Mouse (Mus musculus): ENCODE results near the gene Itfg2. TPM values are rescaled to one million over a fixed set of nuclear protein-coding genes. Genes with fewer than 3 reads are reported as not detected.

Gene Itfg2
- polyA plus RNA-seq, 1 experiment: 16.3 TPM

DNA sequence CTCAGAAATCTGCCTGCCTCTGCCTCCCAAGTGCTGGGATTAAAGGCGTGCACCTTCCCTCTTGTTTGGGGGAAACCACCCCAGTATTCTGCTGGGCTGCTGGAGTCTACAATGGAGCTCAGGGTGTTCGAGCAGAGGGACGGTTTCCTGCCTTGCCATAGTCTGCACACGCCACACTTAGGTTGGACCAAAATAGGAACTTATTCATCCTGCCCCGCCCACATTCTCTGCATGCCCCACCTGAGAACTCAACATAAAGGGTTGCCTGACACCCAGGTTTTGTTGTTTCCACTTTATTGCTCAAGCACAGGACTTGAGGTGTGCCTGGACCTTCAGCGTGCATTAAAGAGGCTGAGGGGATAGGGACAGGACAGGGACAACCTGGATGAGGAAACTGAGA lies 5.1 kb upstream of the Itfg2 start:
- H3K27ac ChIP-seq (ENCODE audit: insufficient read depth, low read length): peak overlapping the region; percentile 60
- H3K27me3 ChIP-seq (ENCODE audit: control insufficient read depth, insufficient read depth, low read length, poor library complexity, severe bottlenecking): no peaks in the 10 kb centered on the region
- peaks cover 61% of the 10 kb centered on the region for H3K36me3 ChIP-seq (ENCODE audit: control insufficient read depth, insufficient read depth, low read length, poor library complexity, severe bottlenecking)
- no peak overlapping the region for H3K4me3 ChIP-seq (ENCODE audit: low read depth, low read length)
- no peak overlapping the region for H3K9ac ChIP-seq (ENCODE audit: low read depth, poor library complexity, severe bottlenecking)
- TF ChIP-seq POLR2A (IDR thresholded peaks at IDR 0.05; ENCODE audit: insufficient read depth, low read length) (no peak), CTCF (IDR thresholded peaks at IDR 0.05; ENCODE audit: low read depth, low read length) (no peak), EP300 (IDR thresholded peaks at IDR 0.05; ENCODE audit: insufficient read depth, low read depth, low read length) (0 out of 2 replicates have a peak, but pooled peaks have one; percentile 13)
- H3K9me3 ChIP-seq (replicated peaks; ENCODE audit: control insufficient read depth, insufficient read depth, low read length, poor library complexity, severe bottlenecking): no peaks in the 10 kb centered on the region
- H3K4me1 ChIP-seq (ENCODE audit: control insufficient read depth, insufficient read depth, low read length): peaks cover 4% of the 10 kb centered on the region

DNA sequence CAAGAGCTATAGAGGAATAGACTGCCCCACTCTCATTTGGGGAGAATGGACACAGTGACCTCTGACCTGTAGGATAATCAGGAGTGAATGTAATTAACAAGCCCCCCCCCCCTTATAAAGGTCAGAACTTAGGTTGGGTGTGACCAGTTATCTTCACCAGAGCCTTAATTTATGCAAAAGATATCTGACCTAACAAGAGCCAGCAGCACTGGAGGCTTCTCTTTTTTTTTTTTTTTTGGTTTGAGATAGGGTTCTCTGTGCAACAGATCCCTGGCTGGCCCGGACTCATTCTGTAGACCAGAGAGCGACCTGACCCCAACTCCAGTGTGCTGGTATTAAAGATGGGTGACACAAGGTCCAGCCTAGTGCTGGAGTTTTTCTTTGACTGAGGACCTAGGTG lies 4.6 kb upstream of the Itfg2 start:
- H3K4me1 ChIP-seq (ENCODE audit: control insufficient read depth, insufficient read depth, low read length): peaks cover 4% of the 10 kb centered on the region
- H3K9me3 ChIP-seq (replicated peaks; ENCODE audit: control insufficient read depth, insufficient read depth, low read length, poor library complexity, severe bottlenecking): no peaks in the 10 kb centered on the region
- no peaks in the 10 kb centered on the region for H3K27me3 ChIP-seq (ENCODE audit: control insufficient read depth, insufficient read depth, low read length, poor library complexity, severe bottlenecking)
- H3K9ac ChIP-seq (ENCODE audit: low read depth, poor library complexity, severe bottlenecking): no peak overlapping the region
- H3K36me3 ChIP-seq (ENCODE audit: control insufficient read depth, insufficient read depth, low read length, poor library complexity, severe bottlenecking): peaks cover 56% of the 10 kb centered on the region
- TF ChIP-seq CTCF (IDR thresholded peaks at IDR 0.05; ENCODE audit: low read depth, low read length) (no peak), EP300 (IDR thresholded peaks at IDR 0.05; ENCODE audit: insufficient read depth, low read depth, low read length) (no peak), POLR2A (IDR thresholded peaks at IDR 0.05; ENCODE audit: insufficient read depth, low read length) (no peak)
- no peak overlapping the region for H3K4me3 ChIP-seq (ENCODE audit: low read depth, low read length)
- H3K27ac ChIP-seq (ENCODE audit: insufficient read depth, low read length): peak overlapping the region; percentile 48; the same call in 1 of the 2 replicates

DNA sequence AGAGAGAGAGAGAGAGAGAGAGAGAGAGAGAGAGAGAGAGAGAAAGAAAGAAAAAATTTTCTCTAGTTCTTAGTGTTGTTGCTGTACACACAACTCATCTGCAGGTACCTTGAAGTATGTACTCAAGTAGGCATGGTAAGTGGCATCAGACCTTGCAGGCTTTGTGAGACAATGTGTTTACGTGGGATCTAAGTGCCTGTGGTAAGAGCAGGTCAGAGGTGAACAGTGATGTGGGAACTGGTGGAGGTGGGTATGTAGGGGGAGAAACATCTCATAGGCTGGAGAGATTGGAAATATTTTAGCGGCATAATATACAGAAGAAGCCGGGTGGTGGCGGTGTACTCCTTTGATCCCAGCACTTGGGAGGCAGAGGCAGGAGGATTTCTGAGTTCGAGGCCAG lies 2.8 kb upstream of the Itfg2 start:
- Histone ChIP-seq H3K36me3 (ENCODE audit: control insufficient read depth, insufficient read depth, low read length, poor library complexity, severe bottlenecking) (peaks cover 38% of the 10 kb centered on the region), H3K4me1 (ENCODE audit: control insufficient read depth, insufficient read depth, low read length) (peaks cover 4% of the 10 kb centered on the region), H3K4me3 (ENCODE audit: low read depth, low read length) (no peak overlapping the region), H3K9me3 (replicated peaks; ENCODE audit: control insufficient read depth, insufficient read depth, low read length, poor library complexity, severe bottlenecking) (no peaks in the 10 kb centered on the region), H3K27me3 (ENCODE audit: control insufficient read depth, insufficient read depth, low read length, poor library complexity, severe bottlenecking) (no peaks in the 10 kb centered on the region), H3K9ac (ENCODE audit: low read depth, poor library complexity, severe bottlenecking) (no peak overlapping the region), H3K27ac (ENCODE audit: insufficient read depth, low read length) (no peak overlapping the region)
- TF ChIP-seq POLR2A (IDR thresholded peaks at IDR 0.05; ENCODE audit: insufficient read depth, low read length): no peak
- no peak for TF ChIP-seq CTCF (IDR thresholded peaks at IDR 0.05; ENCODE audit: low read depth, low read length)
- TF ChIP-seq EP300 (IDR thresholded peaks at IDR 0.05; ENCODE audit: insufficient read depth, low read depth, low read length): no peak

DNA sequence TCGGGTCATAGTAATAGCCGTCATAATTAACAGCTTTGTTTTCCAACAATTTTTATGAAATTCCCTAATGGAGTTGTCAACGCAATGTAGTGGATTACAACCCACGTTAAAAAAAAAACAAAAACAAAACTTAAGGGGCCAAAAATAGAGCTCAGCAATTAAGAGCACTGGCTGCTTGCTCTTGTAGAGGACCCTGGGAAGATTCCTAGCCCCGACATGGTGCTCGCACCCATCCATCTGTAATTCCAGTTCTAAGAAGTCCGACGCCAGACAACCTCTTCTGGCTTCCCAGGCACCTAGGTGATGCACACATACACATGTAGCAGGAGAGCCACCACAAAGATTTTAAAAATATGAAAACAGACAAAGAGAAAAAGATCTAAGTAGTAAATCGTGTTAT lies 315 bp upstream of the Itfg2 start:
- Histone ChIP-seq H3K27ac (ENCODE audit: insufficient read depth, low read length) (peak overlapping the region; percentile 58), H3K9ac (ENCODE audit: low read depth, poor library complexity, severe bottlenecking) (peak overlapping the region; percentile 42), H3K9me3 (replicated peaks; ENCODE audit: control insufficient read depth, insufficient read depth, low read length, poor library complexity, severe bottlenecking) (no peaks in the 10 kb centered on the region), H3K27me3 (ENCODE audit: control insufficient read depth, insufficient read depth, low read length, poor library complexity, severe bottlenecking) (no peaks in the 10 kb centered on the region), H3K36me3 (ENCODE audit: control insufficient read depth, insufficient read depth, low read length, poor library complexity, severe bottlenecking) (peaks cover 16% of the 10 kb centered on the region), H3K4me1 (ENCODE audit: control insufficient read depth, insufficient read depth, low read length) (no peaks in the 10 kb centered on the region), H3K4me3 (ENCODE audit: low read depth, low read length) (no peak overlapping the region)
- no peak for TF ChIP-seq EP300 (IDR thresholded peaks at IDR 0.05; ENCODE audit: insufficient read depth, low read depth, low read length)
- TF ChIP-seq POLR2A (IDR thresholded peaks at IDR 0.05; ENCODE audit: insufficient read depth, low read length): no peak
- TF ChIP-seq CTCF (IDR thresholded peaks at IDR 0.05; ENCODE audit: low read depth, low read length): no peak

DNA sequence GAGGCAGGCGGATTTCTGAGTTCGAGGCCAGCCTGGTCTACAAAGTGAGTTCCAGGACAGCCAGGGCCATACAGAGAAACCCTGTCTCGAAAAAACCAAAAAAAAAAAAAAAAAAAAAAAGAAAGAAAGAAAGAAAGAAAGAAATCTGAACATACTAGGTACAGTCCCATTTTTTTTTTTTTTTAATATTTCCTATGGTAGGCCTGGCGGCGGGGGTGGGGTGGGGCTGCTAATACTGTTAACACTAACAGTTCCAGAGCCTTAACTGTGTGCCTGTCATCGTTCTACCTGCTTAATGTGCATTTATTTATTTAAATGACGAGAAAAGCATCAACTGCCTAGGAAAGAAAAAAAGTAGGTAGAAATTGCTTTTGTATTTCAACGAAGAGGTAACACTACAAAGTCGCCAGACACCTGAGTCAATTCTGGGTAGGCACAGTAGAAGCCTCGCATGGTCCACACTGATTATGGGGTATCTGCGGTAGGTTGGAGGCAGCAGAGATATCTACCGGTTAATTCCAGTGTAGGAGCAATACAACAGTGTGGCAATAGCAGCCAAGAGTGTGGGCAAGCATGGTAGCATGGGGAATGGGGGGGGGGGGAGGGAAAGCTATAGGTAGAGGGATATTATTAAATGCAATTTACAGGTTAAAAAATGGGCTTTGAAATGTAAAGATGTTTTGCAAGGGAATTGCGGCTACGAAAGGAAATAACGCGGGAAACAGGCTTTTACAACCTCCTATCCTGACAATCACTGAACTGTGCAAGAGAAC lies 1.0 kb downstream of the Itfg2 start:
- H3K9me3 ChIP-seq (replicated peaks; ENCODE audit: control insufficient read depth, insufficient read depth, low read length, poor library complexity, severe bottlenecking): no peaks in the 10 kb centered on the region
- H3K27ac ChIP-seq (ENCODE audit: insufficient read depth, low read length): no peak overlapping the region
- no peaks in the 10 kb centered on the region for H3K4me1 ChIP-seq (ENCODE audit: control insufficient read depth, insufficient read depth, low read length)
- TF ChIP-seq POLR2A (IDR thresholded peaks at IDR 0.05; ENCODE audit: insufficient read depth, low read length): no peak
- TF ChIP-seq EP300 (IDR thresholded peaks at IDR 0.05; ENCODE audit: insufficient read depth, low read depth, low read length): no peak
- no peak for TF ChIP-seq CTCF (IDR thresholded peaks at IDR 0.05; ENCODE audit: low read depth, low read length)
- peaks cover 7% of the 10 kb centered on the region for H3K36me3 ChIP-seq (ENCODE audit: control insufficient read depth, insufficient read depth, low read length, poor library complexity, severe bottlenecking)
- H3K27me3 ChIP-seq (ENCODE audit: control insufficient read depth, insufficient read depth, low read length, poor library complexity, severe bottlenecking): no peaks in the 10 kb centered on the region
- peak overlapping the region; percentile 42 for H3K9ac ChIP-seq (ENCODE audit: low read depth, poor library complexity, severe bottlenecking)
- peak overlapping the region; percentile 67 for H3K4me3 ChIP-seq (ENCODE audit: low read depth, low read length)

DNA sequence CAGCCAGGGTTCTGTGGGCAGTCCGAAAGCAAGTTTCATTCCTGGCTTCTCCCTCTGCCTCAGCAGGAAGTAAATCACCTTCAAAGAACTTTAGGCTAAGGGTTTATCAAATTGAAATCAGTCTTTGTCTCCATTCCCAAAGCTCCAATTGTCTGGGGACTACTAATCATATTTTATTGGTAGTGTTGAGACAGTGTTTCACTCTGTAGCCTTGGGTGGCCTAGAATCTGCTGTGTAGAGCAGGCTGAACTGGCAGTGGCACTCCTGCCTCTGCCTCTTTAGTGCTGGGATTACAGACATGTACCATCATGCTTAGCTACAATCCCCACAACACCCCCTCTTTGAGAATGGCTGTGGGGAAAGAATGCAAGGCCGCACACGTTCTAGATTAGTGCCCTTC lies 3.3 kb downstream of the Itfg2 start:
- no peak overlapping the region for H3K9ac ChIP-seq (ENCODE audit: low read depth, poor library complexity, severe bottlenecking)
- H3K36me3 ChIP-seq (ENCODE audit: control insufficient read depth, insufficient read depth, low read length, poor library complexity, severe bottlenecking): no peaks in the 10 kb centered on the region
- no peaks in the 10 kb centered on the region for H3K9me3 ChIP-seq (replicated peaks; ENCODE audit: control insufficient read depth, insufficient read depth, low read length, poor library complexity, severe bottlenecking)
- H3K4me3 ChIP-seq (ENCODE audit: low read depth, low read length): no peak overlapping the region
- no peaks in the 10 kb centered on the region for H3K27me3 ChIP-seq (ENCODE audit: control insufficient read depth, insufficient read depth, low read length, poor library complexity, severe bottlenecking)
- no peak overlapping the region for H3K27ac ChIP-seq (ENCODE audit: insufficient read depth, low read length)
- TF ChIP-seq EP300 (IDR thresholded peaks at IDR 0.05; ENCODE audit: insufficient read depth, low read depth, low read length): no peak
- no peak for TF ChIP-seq POLR2A (IDR thresholded peaks at IDR 0.05; ENCODE audit: insufficient read depth, low read length)
- no peak for TF ChIP-seq CTCF (IDR thresholded peaks at IDR 0.05; ENCODE audit: low read depth, low read length)
- H3K4me1 ChIP-seq (ENCODE audit: control insufficient read depth, insufficient read depth, low read length): no peaks in the 10 kb centered on the region

Data from ES-Bruce4 (cell line).